32 mouse cellular contexts compared by ENCODE assay signal in the genomic region with DNA sequence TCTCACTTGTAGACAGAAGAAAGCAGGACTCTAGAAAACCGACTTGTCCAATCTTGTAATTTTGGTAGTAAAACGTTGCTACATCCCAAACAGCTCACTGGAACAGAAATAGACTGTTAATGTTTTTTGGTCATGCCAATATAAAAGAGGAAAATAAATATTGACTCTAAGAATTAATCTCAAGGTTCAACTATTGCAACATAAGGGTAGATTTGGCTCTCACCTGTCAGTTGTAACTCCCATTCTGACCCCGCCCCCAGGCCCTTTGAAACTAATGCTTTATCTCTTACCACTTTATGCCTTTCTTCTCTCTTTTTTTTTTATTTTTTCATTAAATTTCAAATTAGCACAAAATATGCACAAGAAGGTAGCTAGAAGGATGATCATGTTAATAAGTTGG. TPM values are rescaled to one million over a fixed set of nuclear protein-coding genes. Genes with fewer than 3 reads are reported as not detected.
A peak's percentile ranks its signal among the peaks of the same experiment; 100 is the strongest.
DNase-seq lines count a peak whose midpoint lies in the region; ATAC-seq and TF ChIP-seq lines count a peak whose summit lies in the region.
"Had no signal": no experiment of that assay in that cellular context is flagged by ENCODE, and none has a peak within 500 bp of the region (broad histone marks: within the 10 kb centered on the region; RNA-seq: fewer than 3 reads in every experiment).

No protein-coding gene starts in this region.

- no peak overlapping the region for H3K9ac ChIP-seq in midbrain, embryonic 11.5 days (ENCODE audit: low read length)
- no peak overlapping the region for H3K9ac ChIP-seq in midbrain, embryonic 15.5 days
- no peak overlapping the region for H3K9ac ChIP-seq in intestine, postnatal 0 days (ENCODE audit: low read depth, low read length)
- no peak overlapping the region for H3K9ac ChIP-seq in stomach, postnatal 0 days (ENCODE audit: low read length)
- no peak overlapping the region for H3K9ac ChIP-seq in heart, embryonic 12.5 days
- H3K9ac ChIP-seq: embryonic facial prominence, embryonic 12.5 days; hindbrain, embryonic 15.5 days; liver, embryonic 13.5 days had no signal

- no peak overlapping the region for H3K4me3 ChIP-seq in midbrain, embryonic 11.5 days (ENCODE audit: low read depth, low read length)
- H3K4me3 ChIP-seq in midbrain, embryonic 15.5 days = no peak overlapping the region
- H3K4me3 ChIP-seq in intestine, postnatal 0 days (ENCODE audit: low read depth, low read length) = no peak overlapping the region
- no peak overlapping the region for H3K4me3 ChIP-seq in stomach, postnatal 0 days (ENCODE audit: low read depth, low read length)
- H3K4me3 ChIP-seq in heart, embryonic 12.5 days = no peak overlapping the region
- H3K4me3 ChIP-seq: embryonic facial prominence, embryonic 12.5 days; heart, embryonic 10.5 days; hindbrain, embryonic 15.5 days; left cerebral cortex, adult 2 months; limb, embryonic 10.5 days; liver, embryonic 13.5 days had no signal

- H3K4me1 ChIP-seq in midbrain, embryonic 11.5 days (ENCODE audit: control insufficient read depth, insufficient read depth, low read length) = no peaks in the 10 kb centered on the region; the same call in 1 of the 2 replicates
- H3K4me1 ChIP-seq in midbrain, embryonic 15.5 days = peaks cover 17% of the 10 kb centered on the region
- H3K4me1 ChIP-seq in intestine, postnatal 0 days (replicated peaks; ENCODE audit: control insufficient read depth, insufficient read depth, low read length) = no peaks in the 10 kb centered on the region
- no peaks in the 10 kb centered on the region for H3K4me1 ChIP-seq in stomach, postnatal 0 days (replicated peaks; ENCODE audit: control insufficient read depth, insufficient read depth)
- peaks cover 16% of the 10 kb centered on the region for H3K4me1 ChIP-seq in heart, embryonic 12.5 days (replicated peaks)
- H3K4me1 ChIP-seq: embryonic facial prominence, embryonic 12.5 days; limb, embryonic 10.5 days had no signal

- peak; percentile 33 for TF ChIP-seq EP300 in stomach, postnatal 0 days (optimal IDR thresholded peaks at IDR 0.05)

- peak; percentile 23 for DNase-seq in midbrain, embryonic 11.5 days (ENCODE audit: low spot score, missing footprints)
- DNase-seq in lung, postnatal 14 days = peak; percentile 30
- DNase-seq in stomach, postnatal 0 days (ENCODE audit: low spot score) = peak; percentile 51
- DNase-seq in gastrocnemius, adult 8-10 months (ENCODE audit: low spot score in 2 of 2) = no peak
- DNase-seq: adrenal gland, postnatal 10 days; cerebellum, adult 2 months; cerebellum, postnatal 25 days; kidney, postnatal 4 days; layer of hippocampus, adult 9-11 months; liver, embryonic 13.5 days; right cerebral cortex, adult 18-20 months; right cerebral cortex, postnatal 4 days had no signal

- no peaks in the 10 kb centered on the region for H3K9me3 ChIP-seq in midbrain, embryonic 11.5 days (ENCODE audit: control insufficient read depth, low read length)
- no peaks in the 10 kb centered on the region for H3K9me3 ChIP-seq in midbrain, embryonic 15.5 days
- H3K9me3 ChIP-seq in intestine, postnatal 0 days (ENCODE audit: control insufficient read depth) = no peaks in the 10 kb centered on the region
- no peaks in the 10 kb centered on the region for H3K9me3 ChIP-seq in stomach, postnatal 0 days (ENCODE audit: control insufficient read depth, low read length)
- H3K9me3 ChIP-seq in heart, embryonic 12.5 days (replicated peaks) = no peaks in the 10 kb centered on the region
- H3K9me3 ChIP-seq: embryonic facial prominence, embryonic 12.5 days; heart, embryonic 10.5 days; hindbrain, embryonic 15.5 days; limb, embryonic 10.5 days; liver, embryonic 13.5 days had no signal

- no peaks in the 10 kb centered on the region for H3K27me3 ChIP-seq in midbrain, embryonic 11.5 days (ENCODE audit: control insufficient read depth, insufficient read depth, low read length)
- no peaks in the 10 kb centered on the region for H3K27me3 ChIP-seq in midbrain, embryonic 15.5 days (replicated peaks)
- H3K27me3 ChIP-seq in intestine, postnatal 0 days (replicated peaks; ENCODE audit: control insufficient read depth, insufficient read depth, low read length) = no peaks in the 10 kb centered on the region
- no peaks in the 10 kb centered on the region for H3K27me3 ChIP-seq in stomach, postnatal 0 days (ENCODE audit: control insufficient read depth, insufficient read depth, low read length)
- no peaks in the 10 kb centered on the region for H3K27me3 ChIP-seq in heart, embryonic 12.5 days (replicated peaks)
- H3K27me3 ChIP-seq: embryonic facial prominence, embryonic 12.5 days; hindbrain, embryonic 15.5 days; liver, embryonic 13.5 days had no signal

- no peak for TF ChIP-seq CTCF in intestine, postnatal 0 days (IDR thresholded peaks at IDR 0.05; ENCODE audit: low read depth)
- TF ChIP-seq CTCF in stomach, postnatal 0 days (IDR thresholded peaks at IDR 0.05; ENCODE audit: low read depth) = no peak

- H3K36me3 ChIP-seq in midbrain, embryonic 11.5 days (ENCODE audit: control insufficient read depth, insufficient read depth, low read length) = no peaks in the 10 kb centered on the region
- H3K36me3 ChIP-seq in midbrain, embryonic 15.5 days (replicated peaks) = no peaks in the 10 kb centered on the region
- H3K36me3 ChIP-seq in intestine, postnatal 0 days (ENCODE audit: control insufficient read depth, insufficient read depth) = no peaks in the 10 kb centered on the region
- no peaks in the 10 kb centered on the region for H3K36me3 ChIP-seq in stomach, postnatal 0 days (ENCODE audit: control insufficient read depth, insufficient read depth, low read length)
- H3K36me3 ChIP-seq in heart, embryonic 12.5 days = no peaks in the 10 kb centered on the region
- H3K36me3 ChIP-seq: embryonic facial prominence, embryonic 12.5 days; heart, embryonic 10.5 days; hindbrain, embryonic 15.5 days; limb, embryonic 10.5 days; liver, embryonic 13.5 days had no signal

- no peak for ATAC-seq in midbrain, embryonic 11.5 days (ENCODE audit: low FRiP score)
- no peak for ATAC-seq in midbrain, embryonic 15.5 days (replicated peaks)
- ATAC-seq in intestine, postnatal 0 days = peak; percentile 54; the same call in 1 of the 2 replicates
- no peak for ATAC-seq in stomach, postnatal 0 days (ENCODE audit: low FRiP score, low TSS enrichment)
- ATAC-seq in heart, embryonic 12.5 days (ENCODE audit: insufficient number of reproducible peaks, low FRiP score) = no peak
- ATAC-seq: activated CD4-positive, CD25-positive, alpha-beta regulatory T cell, adult 4 months had no signal

- no peak overlapping the region for H3K4me2 ChIP-seq in midbrain, embryonic 11.5 days
- no peak overlapping the region for H3K4me2 ChIP-seq in midbrain, embryonic 15.5 days
- H3K4me2 ChIP-seq in intestine, postnatal 0 days (replicated peaks; ENCODE audit: low read depth) = no peak overlapping the region
- H3K4me2 ChIP-seq in stomach, postnatal 0 days (replicated peaks; ENCODE audit: low read depth) = no peak overlapping the region
- H3K4me2 ChIP-seq in heart, embryonic 12.5 days = no peak overlapping the region
- H3K4me2 ChIP-seq: embryonic facial prominence, embryonic 12.5 days; hindbrain, embryonic 15.5 days; liver, embryonic 13.5 days had no signal

- 80% methylated on average over 3 of the region's 3 CpGs for WGBS in midbrain, embryonic 11.5 days
- 76% methylated on average over 3 of the region's 3 CpGs for WGBS in midbrain, embryonic 15.5 days
- 38% methylated on average over 3 of the region's 3 CpGs for WGBS in intestine, postnatal 0 days
- WGBS in stomach, postnatal 0 days = 49% methylated on average over 3 of the region's 3 CpGs
- 72% methylated on average over 3 of the region's 3 CpGs for WGBS in heart, embryonic 12.5 days

- H3K27ac ChIP-seq in midbrain, embryonic 11.5 days (ENCODE audit: low read depth, low read length) = no peak overlapping the region
- no peak overlapping the region for H3K27ac ChIP-seq in midbrain, embryonic 15.5 days
- H3K27ac ChIP-seq in intestine, postnatal 0 days (ENCODE audit: low read depth, low read length) = no peak overlapping the region
- peak overlapping the region; percentile 66 for H3K27ac ChIP-seq in stomach, postnatal 0 days (replicated peaks)
- no peak overlapping the region for H3K27ac ChIP-seq in heart, embryonic 12.5 days (ENCODE audit: poor library complexity, severe bottlenecking)
- H3K27ac ChIP-seq: embryonic facial prominence, embryonic 12.5 days; heart, embryonic 10.5 days; hindbrain, embryonic 15.5 days; left cerebral cortex, adult 2 months; limb, embryonic 10.5 days; liver, embryonic 13.5 days; macrophage had no signal

RNA-seq across cellular contexts. Expression of a gene that starts 18.0 kb away (rescaled TPM):
- polyA plus RNA-seq in midbrain, embryonic 11.5 days (2014; fragmentation: Nextera tagmentation; extraction: Ambion mirVana) = not detected in 2 replicates
- polyA plus RNA-seq in midbrain, embryonic 15.5 days (2015; fragmentation: Nextera tagmentation; extraction: Ambion mirVana) = not detected in 2 replicates
- not detected in 2 replicates for polyA plus RNA-seq in intestine, postnatal 0 days (2015; fragmentation: Nextera tagmentation; extraction: Ambion mirVana)
- polyA plus RNA-seq in stomach, postnatal 0 days (2015; fragmentation: Nextera tagmentation; extraction: Ambion mirVana) = 0.52 TPM in 1 of 2 replicates, not detected in the other
- not detected in 2 replicates for polyA plus RNA-seq in heart, embryonic 12.5 days (2016; fragmentation: Nextera tagmentation; extraction: Ambion mirVana)
- 1 to 10 TPM in 2 of 4 experiments, not detected in 2; 1.4 to 1.7 TPM for total RNA-seq in gastrocnemius, adult 8-10 months (2022)
- total RNA-seq: adrenal gland, postnatal 10 days; granulocyte monocyte progenitor cell, adult 5-6 weeks; hematopoietic stem cell, adult 5-6 weeks; left cerebral cortex, adult 2 months; midbrain, postnatal 0 days had no signal
- polyA plus RNA-seq: activated CD4-positive, CD25-positive, alpha-beta regulatory T cell, adult 4 months; C2C12; cerebellum, adult 2 months; embryonic facial prominence, embryonic 12.5 days; forebrain, embryonic 11.5 days; heart, embryonic 10.5 days; heart, postnatal 0 days; hindbrain, embryonic 15.5 days; intestine, embryonic 14.5 days; kidney, embryonic 16.5 days; limb, embryonic 10.5 days; liver, embryonic 13.5 days; macrophage; midbrain, postnatal 0 days; neural tube, embryonic 14.5 days; testis, adult 2 months had no signal

Comparison
In these comparisons a context has a peak if more than half of its experiments do, and no peak if none do; other contexts are left out.
1. DNase-seq: peak in midbrain, embryonic 11.5 days (single experiment), lung, postnatal 14 days (single experiment) and stomach, postnatal 0 days (single experiment); none in gastrocnemius, adult 8-10 months (0 of 2).